Mouse (Mus musculus) lung, postnatal 36 days (tissue): ENCODE results near the gene 1700013G24Rik.
"Not testable (repeated sequence)": the region's sequence is repeated elsewhere in the genome, so short reads cannot be mapped to it uniquely, and the experiment has no call there.

Experiments used
- DNase-seq: peaks from one replicate; pipeline ENCODE4 v3.0.0; 2022; ENCODE audit warnings: mixed read lengths

Gene 1700013G24Rik

GRCm38 (mm10) chr4:137453234-137453767, at the start of gene 1700013G24Rik:
Gene 1700013G24Rik, plus strand, starts transcription at chr4:137453284.
- DNase-seq = no peak

DNA sequence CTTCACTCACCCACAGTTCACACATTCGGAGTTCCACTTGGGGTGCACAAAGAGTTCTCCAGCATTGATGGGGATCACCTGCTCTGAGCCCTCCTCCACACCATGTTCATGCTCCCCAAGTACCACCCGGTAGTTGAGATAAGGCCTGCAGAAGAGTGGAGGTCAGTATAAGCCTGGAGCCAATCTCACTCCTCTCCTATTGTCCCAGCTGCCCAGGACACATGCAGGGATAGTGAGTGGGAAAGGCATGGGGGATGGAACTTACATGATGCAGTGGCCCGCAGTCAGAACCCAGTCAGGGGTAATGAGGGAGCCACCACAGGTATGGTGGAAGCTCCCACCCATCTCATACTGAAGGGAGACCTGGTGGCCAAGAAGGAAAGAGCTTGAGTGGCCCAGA, 47.5 kb upstream of the 1700013G24Rik start:
- DNase-seq = no peak

GRCm38 (mm10) chr4:137409691-137410090, 43.4 kb upstream of the 1700013G24Rik start, which contains the start of gene Cela3a:
Gene Cela3a, minus strand, starts transcription at chr4:137409791.
- no peak for DNase-seq

GRCm38 (mm10) chr4:137412185-137412709, 40.8 kb upstream of the 1700013G24Rik start:
- not testable (repeated sequence) for DNase-seq

DNA sequence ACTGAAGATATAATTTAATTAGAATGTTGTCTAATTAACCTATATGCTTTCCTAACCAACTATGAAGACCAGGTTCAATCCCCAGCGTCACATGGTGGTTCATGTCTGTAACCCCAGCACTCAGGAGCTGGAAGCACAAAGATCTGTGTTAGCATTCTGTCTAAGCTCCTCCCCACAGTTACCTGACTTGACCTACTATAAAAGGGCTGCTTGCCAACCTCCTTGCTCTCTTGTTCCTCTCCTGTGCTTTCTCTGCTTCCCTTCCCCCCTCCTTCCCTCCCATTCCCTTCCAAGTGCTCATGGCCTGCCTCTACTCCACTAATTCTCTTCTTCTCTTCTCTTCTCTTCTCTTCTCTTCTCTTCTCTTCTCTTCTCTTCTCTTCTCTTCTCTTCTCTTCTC, 38.1 kb upstream of the 1700013G24Rik start:
- DNase-seq = peak; percentile 68

DNA sequence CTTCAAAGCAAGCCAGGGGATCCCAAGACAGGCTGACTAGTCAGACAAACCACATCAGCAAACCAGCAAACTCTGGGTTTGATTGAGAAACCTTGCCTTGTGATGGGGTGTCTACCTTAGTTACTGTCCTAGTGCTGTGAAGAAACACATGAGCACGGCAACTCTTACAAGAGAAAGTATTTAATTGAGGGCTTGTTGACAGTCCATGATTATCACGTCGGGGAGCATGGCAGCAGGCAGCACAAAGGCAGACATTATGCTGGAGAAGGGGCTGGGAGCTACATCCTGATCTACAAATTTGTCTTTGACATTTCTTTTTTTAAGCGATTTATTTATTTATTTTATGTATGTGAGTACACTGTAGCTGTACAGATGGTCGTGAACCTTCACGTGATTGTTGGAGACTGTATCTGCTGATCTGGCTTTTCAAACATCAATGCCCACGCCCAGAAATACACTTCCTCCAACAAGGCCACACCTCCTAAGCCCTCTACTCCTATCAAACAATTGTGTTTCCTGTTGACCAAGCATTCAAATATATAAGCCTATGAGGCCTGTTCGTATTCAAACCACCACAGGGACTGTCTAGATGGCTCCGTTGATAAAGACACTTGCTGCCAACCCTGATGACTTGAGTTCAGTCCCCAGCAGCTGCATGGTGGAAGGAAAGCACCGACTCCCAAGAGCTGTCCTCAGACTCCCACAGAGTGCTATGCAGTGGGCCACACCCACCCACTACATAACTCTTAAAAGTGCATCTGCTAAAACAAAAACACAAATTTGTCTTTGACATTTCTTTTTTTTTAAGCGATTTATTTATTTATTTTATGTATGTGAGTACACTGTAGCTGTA, 35.1 kb upstream of the 1700013G24Rik start:
- no peak for DNase-seq

GRCm38 (mm10) chr4:137430502-137430901, 22.6 kb upstream of the 1700013G24Rik start, which contains the start of gene Cela3b:
Gene Cela3b, minus strand, starts transcription at chr4:137430540.
- DNase-seq = no peak

GRCm38 (mm10) chr4:137432700-137433550, 20.2 kb upstream of the 1700013G24Rik start:
- DNase-seq = not testable (repeated sequence)

- peak; percentile 22 for DNase-seq
Measured at GRCm38 (mm10) chr4:137436979-137437669, 16.0 kb upstream of the 1700013G24Rik start.

- no peak for DNase-seq
Measured at GRCm38 (mm10) chr4:137438842-137439241, 14.2 kb upstream of the 1700013G24Rik start.

DNA sequence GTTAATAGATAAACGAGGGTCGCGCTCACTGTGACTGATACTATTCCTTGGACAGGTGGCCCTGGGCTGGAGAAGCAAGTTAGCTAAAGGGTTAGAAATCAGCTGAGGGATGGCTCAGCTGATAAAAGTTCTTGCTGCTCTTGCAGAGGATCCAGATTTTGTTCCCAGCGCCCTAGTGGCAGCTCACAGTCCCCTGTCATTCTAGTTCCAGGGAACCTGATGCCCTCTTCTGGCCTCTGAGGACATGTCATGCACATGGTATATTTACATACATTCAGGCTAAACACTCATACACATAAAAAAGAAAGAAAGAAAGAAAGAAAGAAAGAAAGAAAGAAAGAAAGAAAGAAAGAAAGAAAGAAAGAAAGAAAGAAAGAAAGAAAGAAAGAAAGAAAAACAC, 11.8 kb upstream of the 1700013G24Rik start:
- DNase-seq = no peak

DNA sequence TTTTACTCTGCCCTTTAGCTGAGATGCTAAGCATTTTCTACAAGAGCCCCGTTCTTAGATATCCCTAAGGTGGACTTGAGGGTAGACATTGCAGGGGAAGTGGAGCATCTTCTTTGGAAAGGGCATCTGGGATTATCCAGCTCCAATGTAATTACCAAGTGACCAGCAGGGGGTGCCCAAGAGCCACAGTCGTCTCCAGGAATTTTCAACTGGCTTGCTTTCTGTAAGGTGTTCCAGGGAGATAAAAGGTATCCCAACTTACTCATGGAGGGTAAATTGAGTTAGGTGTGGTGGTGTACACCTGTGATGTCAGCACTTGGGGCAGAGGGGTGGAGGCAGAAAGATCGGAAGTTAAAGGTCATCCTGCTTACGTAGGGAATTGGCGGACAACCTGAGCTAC, 9.5 kb upstream of the 1700013G24Rik start:
- DNase-seq = peak; percentile 82

DNA sequence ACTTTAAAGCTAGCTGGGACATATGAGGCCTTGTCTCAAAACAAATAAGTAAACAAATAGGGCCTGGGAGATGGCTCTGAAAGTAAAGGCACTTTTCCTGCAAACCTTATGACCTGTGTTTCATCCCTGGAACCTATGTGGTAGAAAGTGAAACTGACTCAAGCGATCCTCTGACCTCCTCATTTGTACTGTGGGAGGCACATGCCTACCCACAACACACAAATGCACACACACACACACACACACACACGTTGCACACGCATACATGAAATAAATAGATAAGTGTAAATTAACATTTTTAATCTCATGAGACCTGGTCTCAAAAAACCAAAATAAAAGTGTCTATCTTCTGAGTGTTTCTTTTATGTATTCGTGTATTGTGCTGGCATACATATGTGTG, 7.2 kb upstream of the 1700013G24Rik start:
- no peak for DNase-seq

- no peak for DNase-seq
Measured at GRCm38 (mm10) chr4:137447363-137448196, 5.5 kb upstream of the 1700013G24Rik start.

DNA sequence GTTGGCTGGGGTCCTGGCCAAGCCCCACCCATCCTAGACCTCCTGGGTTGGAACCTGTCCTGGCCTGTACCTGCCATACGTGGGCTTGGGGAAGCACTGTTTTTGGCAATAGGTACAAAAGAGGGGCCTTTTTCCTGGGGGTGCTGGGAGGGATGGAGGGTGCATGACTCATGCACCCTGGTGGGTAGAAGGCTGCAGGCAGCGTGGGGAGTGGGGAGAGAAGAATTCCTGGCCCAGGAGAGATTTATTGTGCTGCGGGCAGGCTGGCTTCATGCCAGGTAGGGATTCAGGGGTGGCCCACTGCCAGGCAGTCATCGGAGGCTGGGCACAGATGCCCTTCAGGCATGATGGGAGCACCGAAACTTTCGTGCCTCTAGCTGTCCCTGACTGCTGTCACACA, 4.9 kb upstream of the 1700013G24Rik start:
- no peak for DNase-seq

- DNase-seq = no peak
Measured at GRCm38 (mm10) chr4:137448641-137449040, 4.4 kb upstream of the 1700013G24Rik start.

DNA sequence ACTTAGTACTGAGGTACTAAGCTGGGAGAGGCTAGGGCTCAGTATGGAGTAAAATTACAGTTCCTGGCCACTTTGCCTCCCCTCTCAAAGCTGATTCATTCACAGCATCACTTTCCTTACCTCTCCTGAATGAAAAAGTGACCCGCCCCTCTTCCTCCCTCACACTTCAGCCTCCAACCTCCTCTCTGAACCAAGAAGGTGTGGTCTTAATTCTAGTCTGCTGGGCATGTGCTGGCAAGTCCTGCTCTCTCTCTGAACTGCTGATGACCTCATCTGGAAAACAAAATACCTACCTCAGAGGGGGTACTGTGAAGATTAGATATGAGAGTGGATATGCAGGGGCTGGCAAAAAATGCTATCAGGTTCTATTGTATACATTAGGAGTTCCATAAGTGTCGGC, 4.0 kb upstream of the 1700013G24Rik start:
- no peak for DNase-seq

DNA sequence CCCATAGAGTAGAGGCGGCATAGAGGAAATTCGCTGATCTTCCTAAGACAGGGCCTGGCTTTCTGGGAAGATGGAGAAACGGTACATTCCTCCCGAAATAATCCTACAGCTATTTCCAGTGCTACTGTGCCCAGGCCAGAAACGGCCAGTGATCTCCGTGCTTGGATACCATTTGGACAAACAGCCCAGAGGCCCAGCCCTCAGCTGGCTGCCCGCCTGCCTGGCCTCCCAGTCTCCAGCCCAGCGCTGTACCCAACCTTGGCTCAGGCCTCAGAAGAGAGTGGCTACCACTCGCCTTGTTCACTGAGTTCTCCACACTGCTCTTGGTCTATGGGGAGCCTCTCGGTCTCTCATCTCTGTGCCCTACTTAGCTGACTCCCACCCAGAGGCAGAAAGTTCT, 3.4 kb upstream of the 1700013G24Rik start:
- DNase-seq = no peak

DNA sequence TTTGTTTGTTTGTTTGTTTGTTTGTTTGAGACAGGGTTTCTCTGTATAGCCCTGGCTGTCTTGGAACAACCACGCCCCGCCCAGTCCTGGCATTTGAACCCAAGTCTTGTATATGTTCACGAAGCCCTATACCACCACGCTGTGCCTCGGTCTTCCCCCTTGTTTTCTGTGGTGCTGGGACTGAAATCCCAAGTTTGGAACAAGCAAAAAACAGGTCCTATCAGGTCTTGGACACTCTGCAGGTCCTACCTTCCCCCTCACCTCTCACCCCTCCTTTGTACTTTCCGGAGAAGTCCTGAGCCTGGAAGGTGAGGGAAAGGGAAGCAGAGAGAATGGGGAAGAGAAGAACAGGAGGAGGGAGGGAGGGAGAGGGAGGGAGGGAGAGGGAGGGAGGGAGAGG, 894 bp upstream of the 1700013G24Rik start:
- DNase-seq = no peak

DNA sequence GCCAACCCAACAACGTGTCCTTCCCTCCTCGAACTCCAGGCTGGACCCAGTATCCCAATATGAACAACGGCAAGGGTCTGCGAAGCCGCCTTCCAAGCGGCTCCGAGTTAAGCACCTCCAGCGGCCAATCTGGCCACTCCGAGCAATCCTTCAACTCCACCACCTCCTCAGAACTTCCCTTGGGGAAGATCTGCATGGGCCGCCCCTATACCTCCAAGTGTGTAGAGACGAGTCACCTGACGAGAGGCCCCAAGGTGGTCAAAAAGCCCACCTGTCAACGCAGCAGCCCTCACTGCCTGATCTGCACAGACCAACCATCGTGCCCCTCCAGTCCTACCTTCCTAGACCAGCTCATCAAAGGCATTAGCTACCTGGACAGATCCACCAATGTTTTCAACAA, 1.5 kb downstream of the 1700013G24Rik start:
- no peak for DNase-seq

GRCm38 (mm10) chr4:137456581-137456980, 3.5 kb downstream of the 1700013G24Rik start:
- no peak for DNase-seq
